Mouse (Mus musculus): ENCODE data around the gene 4930564D02Rik.

The 4930564D02Rik gene

GRCm38 (mm10) chr3:105058627-105059513 lies 7.8 kb upstream of the 4930564D02Rik start:
- peak; percentile 76 to 86 for DNase-seq (ENCODE audit: low spot score in 2 of 2)

GRCm38 (mm10) chr3:105059911-105060310 lies 6.7 kb upstream of the 4930564D02Rik start:
- DNase-seq (ENCODE audit: low spot score in 2 of 2): no peak

- no peak for DNase-seq (ENCODE audit: low spot score in 2 of 2)
These were observed 5.7 kb upstream of the 4930564D02Rik start for GRCm38 (mm10) chr3:105060992-105061391.

- DNase-seq (ENCODE audit: low spot score in 2 of 2): no peak
These were observed 5.1 kb upstream of the 4930564D02Rik start for GRCm38 (mm10) chr3:105061496-105061895.

DNA sequence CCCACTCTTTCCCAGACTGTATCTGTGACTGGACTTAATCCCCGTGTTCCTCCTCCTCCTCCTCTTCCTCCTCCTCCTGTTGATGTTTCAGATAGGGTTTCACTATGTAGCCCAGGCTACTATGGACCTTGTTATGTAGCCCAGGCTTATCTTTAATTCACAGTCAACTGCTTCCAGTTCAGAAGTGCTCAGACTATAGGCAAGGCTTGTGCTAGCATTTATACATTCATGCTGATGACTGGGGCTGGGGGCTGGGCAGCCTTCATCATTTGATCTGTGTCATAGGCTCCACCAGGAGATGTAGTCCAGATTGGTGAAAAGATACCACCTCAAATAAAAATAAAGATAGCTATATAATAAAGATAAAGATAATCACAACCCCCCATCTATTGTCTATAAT lies 4.7 kb upstream of the 4930564D02Rik start:
- no peak for DNase-seq (ENCODE audit: low spot score in 2 of 2)

DNA sequence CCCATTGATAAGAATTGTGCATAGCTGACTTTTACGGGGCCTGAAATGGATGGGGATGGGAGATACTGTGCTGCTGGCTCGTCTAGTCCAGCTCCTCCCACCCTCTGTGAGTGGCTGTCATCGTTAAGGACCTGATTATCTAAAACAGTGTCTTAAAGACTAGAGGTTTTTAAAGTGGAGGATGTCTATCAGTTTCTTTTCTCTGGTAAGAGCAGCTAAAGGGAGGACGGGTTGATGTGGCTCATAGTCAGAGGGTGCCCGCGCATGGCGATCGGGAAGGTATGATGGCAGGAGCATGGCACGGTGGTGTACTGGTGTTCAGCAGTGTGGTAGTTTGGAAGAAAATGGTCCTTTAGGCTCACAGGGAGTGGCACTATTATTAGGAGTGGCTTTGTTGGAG lies 4.0 kb upstream of the 4930564D02Rik start:
- no peak for DNase-seq (ENCODE audit: low spot score in 2 of 2)

DNA sequence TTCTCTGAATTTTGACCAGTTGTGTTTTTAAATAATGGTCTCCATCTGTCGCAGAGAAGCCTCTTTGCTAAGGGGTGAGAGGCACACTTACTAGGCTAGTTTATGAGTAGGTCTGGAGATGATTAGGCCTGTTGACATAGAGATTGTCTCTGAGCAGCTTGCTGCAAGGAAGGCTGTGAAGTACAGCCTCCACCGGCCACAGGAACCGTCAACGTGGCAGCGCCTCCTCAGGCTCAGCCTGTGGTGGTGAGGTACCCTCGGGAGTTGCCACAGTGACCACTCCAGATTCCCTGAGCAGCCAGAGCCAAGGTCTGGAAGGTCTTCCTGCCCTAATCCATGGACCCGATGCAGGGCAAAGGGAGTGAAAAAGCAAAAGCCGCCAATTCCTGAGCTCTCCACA lies 3.9 kb downstream of the 4930564D02Rik start:
- no peak for DNase-seq (ENCODE audit: low spot score in 2 of 2)

- no peak for DNase-seq (ENCODE audit: low spot score in 2 of 2)
These were observed 4.6 kb downstream of the 4930564D02Rik start for GRCm38 (mm10) chr3:105071251-105071650.

GRCm38 (mm10) chr3:105072536-105072935 lies 5.9 kb downstream of the 4930564D02Rik start:
- no peak for DNase-seq (ENCODE audit: low spot score in 2 of 2)

- no peak for DNase-seq (ENCODE audit: low spot score in 2 of 2)
These were observed 9.2 kb downstream of the 4930564D02Rik start for GRCm38 (mm10) chr3:105075796-105076195.

- peak; percentile 69 to 81 for DNase-seq (ENCODE audit: low spot score in 2 of 2)
These were observed 11.7 kb downstream of the 4930564D02Rik start for GRCm38 (mm10) chr3:105078231-105078826.

GRCm38 (mm10) chr3:105087344-105087743 lies 20.7 kb downstream of the 4930564D02Rik start:
- DNase-seq (ENCODE audit: low spot score in 2 of 2): no peak

DNA sequence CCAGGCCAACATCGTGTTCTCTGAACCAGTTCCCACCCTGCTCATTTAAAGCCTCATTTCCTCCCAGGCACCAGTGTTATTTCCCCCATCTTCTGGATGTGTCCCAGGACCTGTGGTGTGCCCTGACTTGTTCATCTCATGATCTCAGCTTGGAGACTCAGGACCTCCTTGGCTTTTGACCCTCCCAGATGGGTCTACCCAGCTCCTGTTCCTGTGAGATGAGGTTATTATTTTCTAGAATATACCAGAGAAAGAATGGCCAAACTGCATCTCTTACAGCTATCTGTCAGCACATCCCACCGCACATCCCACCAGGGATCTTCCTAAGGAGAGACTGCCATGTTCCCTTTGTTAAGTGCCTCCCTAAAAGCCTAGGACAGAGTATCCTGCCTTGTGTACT lies 22.0 kb downstream of the 4930564D02Rik start:
- no peak for DNase-seq (ENCODE audit: low spot score in 2 of 2)

DNA sequence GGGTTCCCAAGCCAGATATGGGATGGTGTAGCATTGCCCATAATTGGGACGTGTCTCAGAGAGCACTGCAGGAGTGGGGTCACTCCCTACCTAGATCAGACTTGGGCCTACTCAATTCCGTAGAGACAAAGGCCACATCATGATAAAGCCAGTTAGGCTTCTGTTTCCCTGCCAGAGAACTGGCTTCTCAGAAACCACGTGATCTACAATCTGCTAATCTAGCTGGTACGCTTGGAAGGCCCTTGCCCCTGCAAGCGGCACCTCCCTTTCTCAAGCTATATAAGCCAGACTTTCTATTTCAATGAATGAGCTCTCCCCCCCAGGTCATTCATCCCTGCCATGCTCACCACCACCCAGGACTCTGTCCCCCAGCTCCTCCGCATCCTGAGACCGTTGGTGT lies 23.5 kb downstream of the 4930564D02Rik start:
- no peak for DNase-seq (ENCODE audit: low spot score in 2 of 2)

GRCm38 (mm10) chr3:105090981-105091380 lies 24.3 kb downstream of the 4930564D02Rik start:
- DNase-seq (ENCODE audit: low spot score in 2 of 2): peak; percentile 39 to 49

- DNase-seq (ENCODE audit: low spot score in 2 of 2): no peak
These were observed 26.3 kb downstream of the 4930564D02Rik start for GRCm38 (mm10) chr3:105092721-105093505.

DNA sequence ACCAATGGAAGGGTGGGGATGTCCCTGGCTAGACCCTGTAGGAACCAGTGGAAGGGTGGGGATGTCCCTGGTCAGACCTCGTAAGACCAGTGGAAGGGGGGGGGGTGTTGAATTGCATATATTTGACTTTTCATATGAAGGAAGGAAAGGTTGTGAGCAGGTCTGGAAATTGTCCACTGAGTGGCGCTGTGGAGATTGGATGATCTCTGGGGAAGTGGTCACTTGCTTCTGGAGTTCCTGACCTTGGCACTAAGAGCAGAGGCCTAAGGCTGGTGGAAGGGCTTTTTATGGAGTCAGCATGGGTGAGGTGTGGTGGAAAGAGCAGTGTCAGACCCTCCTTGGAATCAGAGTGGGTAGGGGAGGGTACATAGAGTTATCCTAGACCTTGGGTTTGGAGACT lies 27.8 kb downstream of the 4930564D02Rik start:
- no peak for DNase-seq (ENCODE audit: low spot score in 2 of 2)

DNA sequence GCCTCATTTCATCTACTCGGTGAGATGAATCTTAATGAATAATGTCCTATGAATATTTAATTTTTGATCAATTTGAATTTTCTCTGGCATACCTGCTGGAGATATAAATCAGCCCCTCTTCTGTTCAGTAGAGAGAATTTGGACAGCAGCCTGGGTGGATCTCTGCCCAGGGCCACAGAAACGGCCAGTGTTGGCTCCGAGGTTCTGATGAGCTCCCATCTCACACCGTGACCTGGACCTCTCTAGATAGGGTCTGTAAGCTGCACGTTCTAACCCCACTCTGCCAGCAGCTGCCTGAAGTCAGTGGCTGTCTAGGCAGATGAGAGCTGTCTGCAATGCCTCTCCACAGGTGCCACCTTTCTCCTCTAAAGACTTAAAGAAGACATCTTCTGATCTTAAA lies 28.4 kb downstream of the 4930564D02Rik start:
- no peak for DNase-seq (ENCODE audit: low spot score in 2 of 2)

GRCm38 (mm10) chr3:105097581-105097980 lies 30.9 kb downstream of the 4930564D02Rik start:
- no peak for DNase-seq (ENCODE audit: low spot score in 2 of 2)

DNA sequence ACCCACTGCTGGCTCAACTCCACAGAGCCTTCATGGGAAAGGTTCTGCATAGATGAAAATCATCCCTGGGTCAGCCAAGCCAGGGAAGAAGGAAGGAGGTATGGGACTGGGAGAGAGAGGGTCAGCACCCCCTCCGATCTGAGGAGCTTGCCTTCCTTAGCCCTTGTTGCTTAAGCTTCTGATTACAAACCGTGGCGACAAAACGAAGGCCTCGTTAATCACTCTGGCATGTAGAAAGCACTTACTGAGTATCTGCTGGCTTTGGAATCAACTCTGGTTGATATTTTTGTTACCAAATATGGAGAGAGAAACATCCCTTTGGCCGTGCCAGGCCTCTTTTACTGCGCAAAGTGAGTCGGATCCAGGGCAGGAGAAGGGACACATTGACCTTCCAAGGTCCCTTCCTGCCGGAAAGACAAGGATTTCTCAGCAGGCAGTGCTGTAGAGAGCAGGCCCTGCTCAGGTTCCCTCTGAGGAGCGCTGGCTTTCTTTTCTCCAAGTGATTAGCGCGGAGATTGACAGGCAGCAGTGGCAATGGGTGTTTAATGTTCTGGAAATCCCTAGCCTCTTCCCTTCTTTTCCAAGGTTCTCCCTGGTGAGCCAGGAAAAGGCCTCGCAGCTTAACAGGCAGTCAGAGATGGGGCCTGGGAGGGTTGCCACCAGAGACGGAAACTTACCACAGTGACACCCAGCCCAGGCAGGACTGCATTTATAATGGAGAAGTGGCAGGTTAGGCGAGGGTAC lies 33.1 kb downstream of the 4930564D02Rik start:
- DNase-seq (ENCODE audit: low spot score in 2 of 2): no peak

DNA sequence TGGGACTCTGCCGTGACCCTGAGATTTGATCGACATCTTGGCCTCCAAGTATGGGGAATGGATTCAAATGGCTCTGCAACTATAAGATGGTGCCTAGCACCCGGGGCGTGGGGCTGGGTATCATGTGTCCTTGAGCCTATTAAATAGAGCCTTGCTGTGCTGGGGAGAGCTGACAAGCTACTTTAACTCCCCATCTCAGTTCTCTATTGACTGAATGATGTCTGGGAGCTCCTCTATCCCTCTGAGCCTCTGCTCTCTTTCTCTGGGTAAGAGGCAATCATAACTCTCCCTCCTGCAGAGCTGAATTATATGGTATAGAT lies 33.6 kb downstream of the 4930564D02Rik start:
- DNase-seq (ENCODE audit: low spot score in 2 of 2): no peak

GRCm38 (mm10) chr3:105105827-105106226 lies 39.2 kb downstream of the 4930564D02Rik start:
- DNase-seq (ENCODE audit: low spot score in 2 of 2): no peak

Data from urinary bladder, postnatal 36 days (tissue).